Mouse (Mus musculus): ENCODE measurements around the gene Selp.

Gene Selp

DNA sequence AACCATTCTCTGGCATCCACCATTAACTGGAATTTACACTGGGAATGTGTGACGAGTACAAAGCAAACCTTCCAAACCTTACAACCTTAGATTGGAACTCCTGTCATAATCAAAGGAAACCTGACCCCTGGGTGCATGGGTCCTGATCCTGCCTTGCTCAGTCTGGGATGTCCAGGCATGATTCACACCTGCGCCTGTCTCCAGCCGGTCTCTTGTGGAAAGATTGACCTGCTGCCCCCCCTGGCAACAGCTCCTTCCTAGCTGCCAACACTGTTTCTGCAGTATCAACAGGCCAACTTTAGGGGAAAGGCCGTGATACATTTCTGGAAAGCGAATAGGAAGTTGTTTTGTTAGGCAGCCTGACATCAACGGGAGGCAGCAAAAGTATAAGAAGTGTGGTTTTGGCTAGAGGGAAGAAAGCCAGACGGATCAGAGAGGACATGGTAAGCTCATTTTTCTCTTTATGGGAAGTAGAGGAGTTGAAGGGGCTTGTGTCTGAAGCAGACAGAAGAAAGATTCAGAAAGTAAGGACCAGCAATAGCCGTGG lies at the start of gene Selp:
Selp (plus strand) TSS at position 318 of the 547 bp plus-strand sequence.
- no peak for DNase-seq (ENCODE audit: low spot score in 2 of 2)

DNA sequence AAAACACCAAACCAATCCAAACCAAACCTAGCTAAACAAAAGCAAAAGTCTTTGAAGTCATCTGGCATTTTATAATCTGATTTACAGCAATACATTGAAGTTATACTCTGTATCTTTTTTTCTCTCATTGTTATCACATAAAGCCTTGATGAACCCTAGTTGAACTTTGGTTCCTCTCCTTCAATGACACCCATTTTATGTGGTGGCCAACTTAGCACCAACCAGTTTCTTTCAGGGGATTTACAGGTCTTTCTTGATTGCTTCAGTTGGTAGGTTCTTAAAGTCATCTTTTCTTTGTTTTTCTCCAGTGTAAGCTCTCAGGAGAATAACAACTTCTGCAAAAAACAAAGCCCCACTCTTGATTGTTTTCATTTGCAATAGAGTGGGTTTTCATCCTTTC lies 45.8 kb upstream of the Selp start:
- no peak for DNase-seq (ENCODE audit: low spot score in 2 of 2)

DNA sequence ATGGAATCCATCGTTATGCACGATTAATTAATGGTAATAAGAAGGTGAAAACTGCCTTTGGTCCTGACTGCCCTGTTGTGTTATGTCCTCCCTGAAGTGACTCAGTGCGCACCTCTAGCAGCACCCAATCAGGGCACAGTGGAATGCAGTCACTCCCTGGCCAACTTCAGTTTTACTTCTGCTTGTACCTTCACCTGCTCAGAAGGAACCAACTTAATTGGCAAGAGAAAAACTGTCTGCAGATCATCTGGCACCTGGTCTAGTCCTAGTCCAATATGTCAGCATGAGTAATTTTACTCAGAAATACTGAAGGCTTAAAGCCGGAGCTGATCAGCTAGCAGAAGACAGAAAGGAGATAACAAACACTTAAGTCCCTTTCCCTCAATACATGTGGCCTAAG lies 44.6 kb upstream of the Selp start:
- no peak for DNase-seq (ENCODE audit: low spot score in 2 of 2)

DNA sequence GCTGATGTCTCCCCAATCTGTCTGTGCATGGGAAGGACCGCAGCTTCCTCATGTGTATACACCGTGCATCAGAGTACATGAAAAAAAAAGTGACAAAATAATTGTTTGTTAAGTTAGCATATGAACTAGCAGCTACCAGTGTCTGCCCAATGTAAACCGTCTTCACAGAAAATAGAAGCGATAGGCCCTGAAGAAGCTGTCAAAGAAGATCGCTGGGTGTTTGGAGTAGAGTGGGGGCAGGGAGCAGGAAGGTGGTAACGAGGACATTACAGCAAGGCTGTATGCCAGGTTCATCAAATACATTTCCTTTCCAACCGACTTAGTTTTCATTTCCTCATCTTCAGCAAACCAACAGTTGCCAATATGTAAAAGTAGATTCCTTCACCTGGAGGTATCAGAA lies 44.0 kb upstream of the Selp start:
- DNase-seq (ENCODE audit: low spot score in 2 of 2): no peak

DNA sequence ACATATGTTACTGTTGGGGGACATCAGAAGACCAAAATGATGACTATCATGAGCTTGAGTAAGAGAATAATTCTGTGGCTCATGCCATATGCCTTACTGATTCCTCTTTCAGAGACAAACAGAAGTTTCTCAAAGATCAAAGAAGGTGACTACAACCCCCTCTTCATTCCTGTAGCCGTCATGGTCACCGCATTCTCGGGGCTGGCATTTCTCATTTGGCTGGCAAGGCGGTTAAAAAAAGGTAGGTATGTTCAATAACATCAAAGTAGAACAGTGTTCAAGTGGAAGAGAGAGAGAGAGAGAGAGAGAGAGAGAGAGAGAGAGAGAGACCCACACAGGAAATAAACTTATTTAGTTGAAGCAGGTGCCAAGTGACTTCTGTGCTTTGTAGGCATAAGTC lies 43.1 kb upstream of the Selp start:
- DNase-seq (ENCODE audit: low spot score in 2 of 2): no peak

DNA sequence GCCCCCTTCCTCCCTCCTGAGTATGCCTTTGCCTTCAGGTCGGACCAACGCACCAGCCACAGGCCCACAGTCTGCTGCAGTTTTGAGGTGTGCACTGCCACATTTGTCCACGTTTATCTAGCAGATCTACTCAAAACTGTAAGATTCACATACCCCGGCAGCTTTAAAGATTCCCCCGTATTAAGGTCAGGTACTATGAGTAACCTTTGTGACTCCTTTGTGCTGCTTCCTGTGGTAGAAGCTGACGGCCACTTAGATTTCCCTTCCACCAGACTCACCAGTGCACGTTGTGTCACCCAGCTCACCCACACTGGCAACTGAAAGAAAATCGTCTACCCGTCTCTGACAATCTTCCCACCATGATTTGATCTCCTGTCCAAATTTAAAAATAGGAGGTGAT lies 42.0 kb upstream of the Selp start:
- no peak for DNase-seq (ENCODE audit: low spot score in 2 of 2)

DNA sequence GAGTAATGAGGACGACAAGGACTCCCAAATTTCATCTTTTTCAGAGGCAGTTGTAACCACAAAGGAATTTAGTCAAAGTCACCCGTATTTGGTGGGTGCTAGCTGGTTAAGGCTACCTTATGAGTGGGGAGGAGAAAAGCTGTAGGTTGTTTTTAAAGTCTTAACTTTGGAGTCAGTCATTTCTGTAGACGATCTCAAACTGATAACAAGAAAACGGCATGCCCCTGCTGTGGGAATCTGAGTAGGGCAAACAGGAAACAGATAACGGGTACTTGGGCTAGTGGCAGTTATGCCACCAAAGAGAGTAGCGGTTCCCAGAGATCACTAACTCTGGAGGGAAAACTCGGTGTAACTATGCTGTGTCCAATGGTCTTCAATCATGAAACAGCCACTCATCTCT lies 41.3 kb upstream of the Selp start:
- no peak for DNase-seq (ENCODE audit: low spot score in 2 of 2)

DNA sequence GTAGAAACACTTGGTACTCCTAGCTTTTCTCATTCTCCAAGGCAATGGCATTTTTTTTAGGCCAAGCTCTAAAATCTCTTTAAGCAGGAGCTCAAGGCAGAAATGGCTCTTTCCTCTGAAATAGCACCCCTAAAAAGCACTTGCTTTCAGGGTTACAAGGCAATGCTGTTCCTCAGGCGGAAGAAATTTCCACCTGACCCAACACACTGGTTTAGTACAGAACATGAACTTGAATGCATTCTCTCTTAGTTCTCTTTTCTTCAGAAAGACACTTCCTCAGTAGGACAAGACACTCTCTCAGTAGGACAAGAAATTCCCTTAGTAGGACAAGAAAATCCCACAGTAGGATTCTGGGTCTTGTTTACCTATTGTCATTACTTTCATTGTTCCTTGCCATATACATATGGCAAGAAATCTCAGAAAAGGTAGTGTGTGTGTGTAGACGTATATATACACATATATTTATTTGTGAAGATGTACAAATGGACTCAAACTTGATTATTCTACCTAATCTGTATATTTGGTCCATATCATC lies 40.4 kb upstream of the Selp start:
- no peak for DNase-seq (ENCODE audit: low spot score in 2 of 2)

DNA sequence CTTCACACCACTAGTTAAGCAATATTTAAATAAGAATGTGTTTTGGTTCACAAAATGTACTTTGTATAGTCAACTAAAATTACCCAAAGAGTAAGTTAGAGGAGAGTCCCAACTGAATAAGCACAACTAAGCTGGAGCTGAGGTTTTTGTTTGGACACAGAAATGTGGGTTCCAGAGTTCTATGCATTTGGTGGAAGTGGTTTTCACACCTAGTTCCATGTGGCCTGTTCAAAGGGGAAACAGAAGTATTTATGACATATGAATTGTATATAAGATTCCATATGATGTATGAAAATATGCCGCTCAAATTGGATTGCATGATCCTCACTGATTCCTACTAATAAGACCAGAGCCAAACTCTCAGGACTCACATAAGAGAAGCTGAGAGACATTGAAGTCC lies 39.6 kb upstream of the Selp start:
- DNase-seq (ENCODE audit: low spot score in 2 of 2): no peak

DNA sequence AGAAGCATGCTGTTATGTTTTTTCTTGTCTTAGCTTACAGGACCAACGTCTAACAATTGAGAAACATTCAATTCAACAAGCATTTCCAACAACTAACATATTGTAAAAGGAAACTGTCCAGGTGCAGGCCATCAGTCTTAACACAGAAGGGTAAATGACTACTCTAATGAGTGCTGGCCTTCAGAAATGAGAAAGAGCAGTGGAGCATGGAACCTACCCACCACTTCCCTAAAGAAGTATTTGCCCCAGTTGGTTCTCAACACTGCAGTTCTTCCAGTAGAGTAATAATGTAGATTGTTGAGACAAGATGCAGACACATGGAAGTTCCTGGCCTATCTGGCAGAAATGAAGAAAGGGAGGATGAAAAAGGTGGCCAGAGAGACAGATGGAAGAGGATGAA lies 38.6 kb upstream of the Selp start:
- no peak for DNase-seq (ENCODE audit: low spot score in 2 of 2)

DNA sequence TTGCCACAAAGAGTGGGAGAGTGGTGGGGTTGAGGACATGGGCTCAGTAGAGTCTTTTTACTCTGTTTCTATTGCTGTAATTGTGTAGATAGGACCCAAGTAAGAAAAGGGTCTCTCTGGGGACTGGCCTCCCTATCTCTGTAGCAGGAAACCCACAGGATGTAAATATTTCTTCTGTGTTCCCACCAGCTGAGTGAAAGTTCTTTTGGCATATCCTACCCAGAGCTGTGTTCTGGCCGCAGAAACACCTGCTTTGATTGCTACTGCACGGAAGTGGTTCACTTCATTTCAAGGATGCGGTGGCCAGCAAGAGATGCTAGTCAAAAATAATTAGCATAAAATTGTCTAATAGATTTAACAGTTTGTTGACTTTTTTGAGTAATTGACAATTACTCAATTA lies 38.0 kb upstream of the Selp start:
- no peak for DNase-seq (ENCODE audit: low spot score in 2 of 2)

DNA sequence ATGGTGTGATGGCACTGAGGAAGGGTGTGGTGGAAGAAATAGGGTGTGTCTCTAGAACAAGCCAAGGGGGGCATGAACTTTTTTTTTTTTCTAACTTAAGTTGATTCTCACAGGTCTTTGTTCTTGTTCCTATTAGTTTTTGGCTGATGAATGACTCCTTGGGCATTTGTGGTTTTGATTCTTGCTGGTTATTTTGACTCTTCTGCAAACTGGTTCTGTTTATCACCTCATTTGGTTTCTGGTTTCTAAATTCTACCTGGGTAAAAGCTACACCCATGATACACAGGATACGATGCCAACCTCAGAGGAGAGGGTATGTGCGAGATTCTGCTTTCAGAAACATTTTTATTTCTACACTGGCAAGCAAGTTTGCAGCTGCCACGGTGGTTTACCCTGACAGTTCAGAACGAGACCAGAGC lies 36.7 kb upstream of the Selp start:
- DNase-seq (ENCODE audit: low spot score in 2 of 2): no peak

DNA sequence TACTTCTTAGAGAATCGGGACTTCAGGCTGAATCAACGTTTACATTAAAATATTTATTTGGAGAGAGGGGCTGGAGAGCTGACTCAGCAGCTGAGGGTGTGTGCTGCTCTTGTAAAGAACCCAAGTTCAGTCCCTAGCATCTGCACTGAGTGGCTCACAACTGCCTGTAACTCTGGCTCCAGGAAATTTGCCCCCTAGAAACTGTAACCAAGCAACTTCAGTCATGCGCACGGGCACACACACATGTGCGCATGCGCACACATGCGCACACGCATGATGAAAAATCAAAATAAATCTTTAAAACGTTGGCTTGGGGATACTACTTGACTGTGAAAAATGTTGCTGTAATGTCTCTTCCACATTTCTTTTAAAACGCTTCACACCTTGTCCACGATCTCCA lies 36.0 kb upstream of the Selp start:
- DNase-seq (ENCODE audit: low spot score in 2 of 2): no peak

DNA sequence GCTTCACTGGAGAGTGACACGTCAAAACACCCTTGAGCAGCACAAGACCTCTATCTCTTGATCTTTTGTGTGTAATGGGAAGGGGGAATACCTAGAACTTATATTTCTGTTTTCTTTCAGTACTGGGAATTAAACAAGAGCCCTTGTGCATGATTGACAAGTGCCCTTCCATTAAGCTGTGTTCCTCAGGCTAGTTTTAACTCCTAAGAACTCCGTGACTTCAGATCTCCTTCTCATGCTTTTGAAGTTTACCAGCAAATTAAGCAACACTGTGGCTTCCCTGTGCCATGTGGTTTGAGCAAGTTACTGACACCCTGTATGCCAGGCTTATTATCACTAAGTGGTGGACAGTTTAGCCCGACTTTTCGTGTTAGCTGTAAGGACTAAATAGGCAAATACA lies 32.0 kb upstream of the Selp start:
- no peak for DNase-seq (ENCODE audit: low spot score in 2 of 2)

DNA sequence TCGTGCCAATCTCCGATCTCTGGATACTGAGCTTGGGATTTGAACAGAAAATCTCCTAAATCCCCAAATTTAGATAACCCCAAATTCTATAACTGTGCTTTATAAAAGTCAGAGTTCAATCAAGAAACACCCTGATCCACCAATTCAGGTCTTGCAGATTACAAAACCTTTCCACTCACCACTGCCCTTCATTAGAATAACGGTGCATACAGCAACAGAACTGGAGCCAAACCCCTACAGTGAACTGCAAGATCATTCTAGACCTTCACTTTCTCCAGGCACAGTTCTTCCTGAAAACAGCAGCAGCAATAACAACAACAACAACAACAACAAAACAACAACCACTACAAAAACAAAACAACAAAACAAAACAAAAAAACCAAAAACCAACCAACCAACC lies 28.3 kb upstream of the Selp start:
- DNase-seq (ENCODE audit: low spot score in 2 of 2): no peak

DNA sequence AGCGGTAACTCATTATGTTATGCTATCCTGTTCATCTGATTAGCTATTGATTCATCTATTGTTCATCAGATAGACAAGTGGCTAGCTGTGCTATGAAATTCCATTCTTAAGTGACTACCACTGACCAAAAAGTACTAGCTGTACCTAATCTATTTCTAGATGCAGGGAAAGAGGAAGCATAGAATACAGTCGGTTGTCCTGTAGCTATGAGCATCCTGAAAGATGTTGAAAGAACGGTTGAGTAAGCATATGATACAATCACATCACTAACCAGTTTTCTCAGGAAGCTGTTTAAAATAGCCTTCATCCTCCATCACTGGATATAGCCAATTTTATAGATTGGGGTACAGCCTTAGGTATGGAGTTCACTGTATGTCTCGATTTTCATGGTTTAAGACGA lies 27.2 kb upstream of the Selp start:
- no peak for DNase-seq (ENCODE audit: low spot score in 2 of 2)

DNA sequence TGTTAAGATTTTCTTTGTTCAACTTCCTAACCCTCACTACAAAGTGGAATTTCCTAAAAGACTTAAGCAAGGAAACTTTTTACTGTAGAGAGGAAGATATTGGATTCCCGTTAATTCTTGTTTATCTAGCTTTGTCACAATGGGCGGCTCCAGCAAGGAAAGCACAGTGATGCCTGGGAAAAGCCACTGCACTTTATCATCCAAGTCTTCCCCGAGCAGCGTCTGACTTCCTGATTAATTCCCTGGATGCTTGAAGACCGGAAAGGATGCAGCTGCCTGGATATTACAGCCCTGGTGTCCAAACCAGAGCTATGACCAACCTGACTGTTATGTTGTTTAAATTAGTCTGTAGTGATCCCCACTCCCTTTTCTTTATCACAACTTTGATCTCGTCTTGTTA lies 18.3 kb upstream of the Selp start:
- DNase-seq (ENCODE audit: low spot score in 2 of 2): no peak

DNA sequence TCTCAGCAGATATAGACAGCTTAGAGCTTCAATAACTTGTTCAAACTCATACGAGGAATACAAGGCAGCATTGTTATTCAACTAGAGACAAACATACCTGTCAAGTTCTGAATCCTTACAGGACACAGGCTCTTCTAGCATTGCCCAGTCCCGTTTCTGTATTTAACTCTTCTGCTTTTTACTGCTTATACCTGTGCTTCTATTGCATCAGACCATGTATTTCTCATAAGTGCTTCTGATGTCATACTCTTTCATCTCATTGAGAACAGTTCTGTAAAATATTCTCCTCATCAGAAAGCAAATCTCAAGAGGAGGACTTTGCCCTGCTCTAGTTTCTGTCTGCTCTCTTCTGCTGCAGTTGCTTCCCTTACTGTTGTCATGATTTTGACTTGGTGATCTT lies 17.2 kb upstream of the Selp start:
- no peak for DNase-seq (ENCODE audit: low spot score in 2 of 2)

DNA sequence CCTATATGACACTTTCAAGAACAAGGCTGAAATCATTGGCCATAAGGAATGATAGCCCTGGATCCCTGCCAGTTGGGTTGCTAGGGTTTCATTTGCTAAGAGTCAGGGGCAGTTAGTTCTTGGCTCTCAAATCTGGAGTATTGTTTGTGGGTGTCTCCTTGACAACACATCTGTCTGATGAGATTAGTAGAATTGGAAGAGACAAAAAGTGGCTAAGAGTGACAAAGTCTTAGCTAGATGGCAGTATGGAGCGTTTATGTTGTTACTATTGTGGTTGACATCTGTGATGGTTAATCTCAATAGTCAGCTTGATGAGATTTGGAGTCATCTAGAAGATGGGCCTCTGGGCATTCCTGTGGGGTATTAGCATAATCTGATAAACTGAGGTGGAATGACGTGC lies 16.7 kb upstream of the Selp start:
- no peak for DNase-seq (ENCODE audit: low spot score in 2 of 2)

DNA sequence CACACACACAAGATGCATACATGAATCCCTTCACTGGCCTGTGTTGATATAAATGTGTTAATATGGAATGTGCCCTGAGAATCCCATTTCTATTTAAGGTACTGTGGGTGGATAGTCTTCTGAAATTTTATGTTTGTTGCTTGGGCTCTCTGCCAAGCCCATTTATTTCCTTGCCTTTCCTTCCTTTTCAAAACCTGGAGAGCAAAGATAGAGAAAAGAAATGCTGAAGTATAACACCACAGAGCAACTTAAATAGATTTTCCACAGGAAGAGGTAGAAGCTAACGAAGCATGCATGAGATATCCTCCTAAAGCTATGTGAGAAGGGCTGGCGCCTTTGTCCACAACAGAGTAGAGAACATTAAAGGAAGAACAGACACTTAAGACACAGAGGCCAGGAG lies 5.3 kb upstream of the Selp start:
- no peak for DNase-seq (ENCODE audit: low spot score in 2 of 2)

DNA sequence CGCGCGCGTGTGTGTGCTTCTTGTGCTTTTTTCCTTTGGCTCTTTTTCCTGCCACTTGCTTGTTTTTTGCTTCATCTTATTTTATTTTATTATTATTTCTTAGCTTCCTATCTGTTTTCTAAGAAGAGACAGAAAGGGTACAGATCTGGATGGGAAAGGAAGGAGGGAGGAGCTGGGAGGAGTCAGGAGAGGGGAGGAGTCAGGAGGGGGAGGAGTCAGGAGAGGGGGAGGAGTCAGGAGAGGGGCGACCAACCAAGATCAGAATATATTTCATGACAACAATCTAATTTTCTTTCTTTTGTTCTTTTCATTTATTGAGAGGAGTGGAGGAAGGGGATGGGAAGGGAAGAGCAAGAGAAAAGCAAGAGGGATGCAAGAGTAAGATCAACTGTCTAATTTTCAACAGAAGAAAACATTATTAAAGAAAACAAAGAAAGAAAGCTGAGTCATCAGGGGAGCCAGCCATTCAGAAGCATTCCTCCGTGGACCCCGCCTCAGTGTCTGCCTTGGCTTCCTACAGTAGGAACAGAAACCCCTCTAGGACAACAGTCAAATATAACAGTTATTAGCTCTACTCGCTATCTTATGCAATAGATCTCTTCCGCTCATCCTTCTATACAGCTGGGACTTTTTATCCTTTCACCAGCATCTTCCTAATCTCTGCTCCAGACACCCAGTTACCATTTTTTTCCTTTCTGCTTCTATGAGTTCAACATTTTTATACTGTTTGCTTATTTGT lies 4.3 kb upstream of the Selp start:
- DNase-seq (ENCODE audit: low spot score in 2 of 2): no peak

DNA sequence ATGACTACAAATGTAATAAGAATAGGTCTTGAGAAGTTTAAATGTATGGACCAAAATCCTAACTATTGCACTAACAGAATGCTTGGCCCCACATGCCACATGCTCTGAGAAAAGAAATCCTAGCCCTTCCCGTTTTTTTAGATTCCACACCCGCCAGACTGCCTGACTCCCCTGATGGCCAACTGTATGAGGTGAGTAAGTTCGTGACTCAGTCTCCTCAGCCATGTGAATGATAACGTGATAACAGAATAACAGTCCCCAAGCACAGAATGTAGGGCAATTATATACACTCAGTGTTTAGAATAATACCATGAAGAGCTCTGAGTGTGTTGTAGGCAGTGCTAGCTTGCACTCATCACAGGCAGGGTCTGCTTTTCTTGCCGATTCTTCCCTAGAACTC lies 784 bp upstream of the Selp start:
- DNase-seq (ENCODE audit: low spot score in 2 of 2): no peak

DNA sequence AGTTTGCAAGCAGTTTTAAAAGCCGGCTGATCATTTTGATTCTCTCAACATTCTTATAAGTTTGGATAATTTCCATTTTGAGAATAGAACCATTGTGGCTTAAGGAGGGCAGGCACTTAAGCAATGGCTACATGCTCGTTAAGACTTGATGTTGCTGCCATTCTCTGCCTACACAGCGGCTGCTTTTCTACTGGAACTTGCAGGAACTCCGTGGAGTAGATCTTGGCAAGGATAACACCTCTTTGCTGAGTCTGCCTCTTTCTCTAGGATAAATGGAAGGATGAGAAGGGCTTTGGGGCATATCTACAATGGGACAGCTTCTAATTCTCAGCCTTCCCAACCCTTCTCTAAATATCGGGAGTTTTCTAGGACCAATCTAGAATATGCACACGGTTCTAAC lies 583 bp downstream of the Selp start:
- DNase-seq (ENCODE audit: low spot score in 2 of 2): no peak

DNA sequence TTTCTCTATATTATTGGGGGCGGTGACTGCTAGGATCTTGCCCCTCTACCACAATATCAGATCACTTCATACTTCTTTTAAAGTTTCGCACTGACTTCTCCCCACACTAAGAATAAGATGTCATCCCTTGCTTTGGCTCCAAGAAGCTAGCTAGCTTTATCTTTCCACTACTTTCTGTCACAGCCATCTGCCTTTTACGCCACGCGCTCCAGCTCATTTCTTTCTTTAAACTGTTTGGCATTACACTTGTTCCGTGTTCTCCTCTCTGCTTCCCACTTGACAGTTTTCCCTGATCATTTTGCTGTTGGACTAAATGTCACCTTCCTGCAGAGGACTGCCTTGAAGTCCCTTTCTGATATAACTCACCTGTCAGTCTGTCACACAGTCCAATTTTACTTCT lies 2.8 kb downstream of the Selp start:
- no peak for DNase-seq (ENCODE audit: low spot score in 2 of 2)
